In the genomic region with DNA sequence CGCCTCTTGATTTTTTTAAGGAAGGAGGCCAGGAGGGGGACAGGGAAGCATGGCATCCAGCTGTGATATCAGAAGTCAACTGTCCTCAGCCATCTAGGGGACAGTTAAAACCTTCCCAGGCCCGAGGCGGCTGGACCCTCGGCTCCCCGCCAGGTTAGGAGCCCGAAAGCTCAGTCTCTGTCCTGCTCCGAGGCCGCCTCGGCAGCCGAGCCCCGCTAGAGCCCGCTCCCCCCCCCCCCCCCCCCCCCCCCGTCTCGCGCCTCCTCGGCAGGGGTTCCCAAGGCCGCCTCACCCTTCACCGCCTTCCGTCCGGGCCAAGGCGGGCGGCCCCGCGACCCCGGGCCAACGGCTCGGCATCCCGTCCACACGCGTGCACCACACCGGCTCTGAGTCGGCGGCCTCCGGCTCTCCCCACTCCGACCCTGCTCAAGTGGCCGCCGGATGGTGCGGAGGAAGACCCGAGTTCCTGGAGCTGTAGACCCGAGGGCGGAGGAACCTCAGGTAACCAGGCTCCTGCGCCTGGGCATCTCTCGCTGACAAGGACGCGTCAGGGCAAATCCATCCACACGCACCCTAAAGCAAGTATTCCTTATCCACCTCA, we compare ENCODE assay signal across 8 mouse cellular contexts. TPM values are rescaled to one million over a fixed set of nuclear protein-coding genes. Genes with fewer than 3 reads are reported as not detected.
A peak's percentile ranks its signal among the peaks of the same experiment; 100 is the strongest.
DNase-seq lines count a peak whose midpoint lies in the region; ATAC-seq lines count a peak whose summit lies in the region.

TSS of gene Gpn3 (plus strand) at position 286 of the 601 bp plus-strand sequence.

- H3K4me2 ChIP-seq in lung, embryonic 15.5 days = peak within 1 kb of the TSS; percentile 80
- H3K4me2 ChIP-seq in embryonic facial prominence, embryonic 13.5 days = peak within 1 kb of the TSS; percentile 68
- H3K4me2 ChIP-seq in heart, embryonic 13.5 days = peak within 1 kb of the TSS; percentile 91
- H3K4me2 ChIP-seq in midbrain, embryonic 13.5 days (replicated peaks) = peak within 1 kb of the TSS; percentile 77

- DNase-seq in lung, adult 18-20 months = no peak
- DNase-seq in left cerebral cortex, postnatal 10 days (ENCODE audit: extremely low spot score in 1 of 2, low spot score in 2 of 2) = peak in 1 of 2 experiments; percentile 81
- DNase-seq in yolk sac, embryonic 10.5 days (ENCODE audit: low spot score) = no peak

- peak within 1 kb of the TSS; percentile 76 for H3K9ac ChIP-seq in lung, embryonic 15.5 days
- peak within 1 kb of the TSS; percentile 87 for H3K9ac ChIP-seq in embryonic facial prominence, embryonic 13.5 days
- peak within 1 kb of the TSS; percentile 89 for H3K9ac ChIP-seq in heart, embryonic 13.5 days
- peak within 1 kb of the TSS; percentile 89 for H3K9ac ChIP-seq in midbrain, embryonic 13.5 days (replicated peaks)

- H3K4me1 ChIP-seq in lung, embryonic 15.5 days = peaks cover 19% of the 10 kb centered on the region
- H3K4me1 ChIP-seq in embryonic facial prominence, embryonic 13.5 days = peaks cover 20% of the 10 kb centered on the region
- H3K4me1 ChIP-seq in heart, embryonic 13.5 days = peaks cover 16% of the 10 kb centered on the region
- H3K4me1 ChIP-seq in midbrain, embryonic 13.5 days (replicated peaks) = peaks cover 31% of the 10 kb centered on the region

- peak within 1 kb of the TSS; percentile 91 for H3K27ac ChIP-seq in lung, embryonic 15.5 days
- peak within 1 kb of the TSS; percentile 95 for H3K27ac ChIP-seq in embryonic facial prominence, embryonic 13.5 days
- peak within 1 kb of the TSS; percentile 95 for H3K27ac ChIP-seq in heart, embryonic 13.5 days (replicated peaks)
- H3K27ac ChIP-seq in midbrain, embryonic 13.5 days = peak within 1 kb of the TSS; percentile 97

- peak; percentile 71 for ATAC-seq in lung, embryonic 15.5 days (ENCODE audit: borderline replicate concordance, extremely low read depth, low FRiP score, low TSS enrichment)
- ATAC-seq in activated CD4-positive, CD25-positive, alpha-beta regulatory T cell, adult 4 months = peak; percentile 36
- peak; percentile 60 for ATAC-seq in embryonic facial prominence, embryonic 13.5 days (ENCODE audit: insufficient number of reproducible peaks, insufficient read depth, low FRiP score, low TSS enrichment, low read depth)
- peak; percentile 47 for ATAC-seq in heart, embryonic 13.5 days (ENCODE audit: extremely low read depth, insufficient number of reproducible peaks, low FRiP score, low TSS enrichment)
- ATAC-seq in midbrain, embryonic 13.5 days = peak; percentile 87

- peaks cover 28% of the 10 kb centered on the region for H3K36me3 ChIP-seq in lung, embryonic 15.5 days
- H3K36me3 ChIP-seq in embryonic facial prominence, embryonic 13.5 days = peaks cover 48% of the 10 kb centered on the region
- peaks cover 60% of the 10 kb centered on the region for H3K36me3 ChIP-seq in heart, embryonic 13.5 days
- H3K36me3 ChIP-seq in midbrain, embryonic 13.5 days = peaks cover 51% of the 10 kb centered on the region

- no peaks in the 10 kb centered on the region for H3K9me3 ChIP-seq in lung, embryonic 15.5 days
- no peaks in the 10 kb centered on the region for H3K9me3 ChIP-seq in embryonic facial prominence, embryonic 13.5 days
- no peaks in the 10 kb centered on the region for H3K9me3 ChIP-seq in heart, embryonic 13.5 days
- H3K9me3 ChIP-seq in midbrain, embryonic 13.5 days = no peaks in the 10 kb centered on the region

- H3K4me3 ChIP-seq in lung, embryonic 15.5 days = peak within 1 kb of the TSS; percentile 79
- peak within 1 kb of the TSS; percentile 81 for H3K4me3 ChIP-seq in embryonic facial prominence, embryonic 13.5 days
- peak within 1 kb of the TSS; percentile 70 for H3K4me3 ChIP-seq in heart, embryonic 13.5 days
- peak within 1 kb of the TSS; percentile 83 for H3K4me3 ChIP-seq in midbrain, embryonic 13.5 days (replicated peaks)

- under 1% methylated on average over 26 of the region's 46 CpGs for WGBS in lung, embryonic 15.5 days
- WGBS in embryonic facial prominence, embryonic 13.5 days = under 1% methylated on average over 39 of the region's 46 CpGs
- WGBS in heart, embryonic 13.5 days = under 1% methylated on average over 28 of the region's 46 CpGs
- WGBS in midbrain, embryonic 13.5 days = under 1% methylated on average over 35 of the region's 46 CpGs

- no peaks in the 10 kb centered on the region for H3K27me3 ChIP-seq in lung, embryonic 15.5 days
- H3K27me3 ChIP-seq in embryonic facial prominence, embryonic 13.5 days = no peaks in the 10 kb centered on the region
- H3K27me3 ChIP-seq in heart, embryonic 13.5 days (replicated peaks) = no peaks in the 10 kb centered on the region
- no peaks in the 10 kb centered on the region for H3K27me3 ChIP-seq in midbrain, embryonic 13.5 days

- intact Hi-C loops in left cerebral cortex, postnatal 10 days (cut with DNase I) = no loop called here

RNA-seq across cellular contexts. Expression of gene Gpn3, which starts in this region (rescaled TPM):
- polyA plus RNA-seq in lung, embryonic 15.5 days (2015; fragmentation: Nextera tagmentation; extraction: Ambion mirVana) = 70.5 and 70.7 TPM in 2 replicates
- 10 to 100 TPM; 46.7 to 63.3 TPM for polyA plus RNA-seq in activated CD4-positive, CD25-positive, alpha-beta regulatory T cell, adult 4 months (2017; shearing (Covaris generic))
- polyA plus RNA-seq in embryonic facial prominence, embryonic 13.5 days (2015; fragmentation: Nextera tagmentation; extraction: Ambion mirVana) = 77.6 and 85.1 TPM in 2 replicates
- 54.4 and 59.9 TPM in 2 replicates for polyA plus RNA-seq in heart, embryonic 13.5 days (2015; fragmentation: Nextera tagmentation; extraction: Ambion mirVana)
- total RNA-seq in left cerebral cortex, postnatal 10 days (2021) = 10 to 100 TPM; 19.7 to 22.4 TPM
- polyA plus RNA-seq in midbrain, embryonic 13.5 days (2015; fragmentation: Nextera tagmentation; extraction: Ambion mirVana) = 50.8 and 51.8 TPM in 2 replicates

Comparison
In these comparisons a context has a peak if more than half of its experiments do, and no peak if none do; other contexts are left out.
1. ATAC-seq: peak in every context shown above with its lines; median percentile 87 in midbrain, embryonic 13.5 days; 71 in lung, embryonic 15.5 days; 60 in embryonic facial prominence, embryonic 13.5 days; 47 in heart, embryonic 13.5 days; 36 in activated CD4-positive, CD25-positive, alpha-beta regulatory T cell, adult 4 months.